Mouse (Mus musculus) heart, adult 11 months (tissue): ENCODE data around the gene Pxdn.
A peak's percentile ranks its signal among the peaks of the same experiment; 100 is the strongest.

Source experiments
- DNase-seq: peaks from one replicate; pipeline ENCODE4 v3.0.0; 2022

Pxdn gene

DNA sequence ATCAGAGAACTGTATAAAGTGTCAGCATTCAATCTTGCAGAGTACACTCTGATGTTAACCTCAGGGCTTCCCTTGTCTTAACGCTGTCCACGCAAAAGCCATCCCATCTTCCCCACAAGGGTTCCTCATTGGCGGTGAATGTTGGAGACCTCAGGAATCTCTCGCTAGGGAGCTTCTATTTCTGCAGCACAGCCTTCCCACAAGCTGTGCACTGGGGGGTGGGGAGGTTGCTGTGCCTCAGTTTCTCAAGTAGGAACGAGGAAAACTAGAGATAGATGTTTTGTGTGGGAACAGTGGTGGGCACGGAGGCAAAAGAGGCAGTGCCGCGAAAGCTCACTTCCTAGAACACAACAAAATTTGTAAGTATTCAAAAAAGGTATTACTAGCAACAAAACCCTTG is at the start of gene Pxdn:
Gene Pxdn (plus strand): TSS at position 301 of the 400 bp plus-strand sequence.
- DNase-seq: no peak

DNA sequence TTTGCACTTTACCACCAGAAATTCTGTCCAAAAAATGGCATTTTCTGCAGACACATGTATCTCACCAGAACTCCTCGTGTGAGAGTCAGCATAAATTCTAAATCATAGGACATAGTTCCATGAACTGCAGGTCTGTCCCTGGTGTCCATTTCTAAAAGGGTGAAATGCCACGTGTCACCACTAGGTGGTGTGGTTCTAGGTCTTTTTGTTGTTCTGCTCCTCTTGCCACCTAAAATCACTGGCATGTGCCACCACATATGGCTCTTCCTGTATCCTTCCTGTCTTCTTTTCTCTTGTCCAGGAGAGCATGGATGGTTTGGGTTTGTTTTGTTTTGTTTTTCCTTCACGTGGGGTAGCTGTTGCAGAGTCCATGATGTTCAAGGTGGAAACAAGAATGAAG is 42.7 kb upstream of the Pxdn start:
- no peak for DNase-seq

DNA sequence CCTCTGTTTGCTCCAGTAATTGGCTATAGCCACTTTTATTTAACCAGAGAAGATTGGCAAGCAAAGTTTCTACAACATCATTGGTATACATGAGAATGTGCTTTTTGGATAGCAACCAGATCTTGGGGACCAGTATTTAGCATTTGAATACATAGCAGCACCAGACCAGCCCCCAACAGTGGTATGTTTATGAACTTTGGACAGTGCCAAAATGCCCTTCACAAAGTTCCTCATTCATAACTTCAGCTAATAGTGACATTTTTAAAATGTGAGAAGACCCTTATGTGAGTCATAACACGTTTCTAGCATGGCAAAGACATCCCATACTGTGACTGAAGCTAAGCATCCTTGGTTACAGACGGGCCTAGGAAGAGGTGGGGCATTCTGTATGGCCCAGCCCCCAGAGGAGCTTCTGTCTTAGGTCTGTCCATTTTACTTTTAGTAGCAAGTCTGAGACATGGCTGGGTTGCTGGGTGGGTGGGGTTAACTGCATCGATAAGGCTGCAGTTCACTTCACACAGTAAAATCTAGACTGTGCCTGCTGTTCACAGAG is 39.8 kb upstream of the Pxdn start:
- no peak for DNase-seq

DNA sequence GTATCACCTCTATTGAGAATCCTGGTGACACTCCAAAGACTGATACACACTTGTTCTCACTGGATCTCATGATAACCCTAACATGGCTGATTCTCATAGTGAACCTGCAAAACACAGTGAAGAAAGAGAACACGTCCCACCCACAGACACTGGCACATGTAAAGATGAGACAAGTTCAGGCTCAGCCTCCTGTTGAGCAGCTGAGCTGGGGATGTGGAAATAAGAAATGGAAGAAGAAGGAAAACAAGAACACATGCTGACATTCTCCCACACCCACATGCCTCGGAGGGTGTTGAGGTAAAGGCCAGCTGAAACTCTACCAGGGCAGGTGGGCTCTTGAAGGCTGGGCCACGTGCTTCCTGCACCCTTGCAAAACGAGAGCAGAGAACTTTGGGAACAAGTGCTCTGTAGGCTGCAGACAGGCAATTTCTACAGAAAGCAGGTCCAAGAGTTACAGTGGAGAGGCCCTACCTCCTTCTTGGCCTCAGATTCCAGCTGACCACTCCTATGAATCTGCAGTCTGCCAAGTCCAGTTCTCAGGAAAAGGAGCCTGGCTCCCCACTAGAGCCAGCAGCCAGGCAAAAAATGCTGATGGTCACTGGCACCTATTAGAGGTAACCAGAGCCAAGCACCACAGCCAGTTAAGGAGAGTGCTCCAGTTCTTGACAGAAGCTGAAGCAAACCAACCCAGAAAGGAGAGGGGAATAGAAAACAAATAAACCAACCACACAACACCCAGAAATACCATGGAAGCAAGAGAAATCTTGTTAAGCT is 33.1 kb upstream of the Pxdn start:
- DNase-seq: peak; percentile 90

DNA sequence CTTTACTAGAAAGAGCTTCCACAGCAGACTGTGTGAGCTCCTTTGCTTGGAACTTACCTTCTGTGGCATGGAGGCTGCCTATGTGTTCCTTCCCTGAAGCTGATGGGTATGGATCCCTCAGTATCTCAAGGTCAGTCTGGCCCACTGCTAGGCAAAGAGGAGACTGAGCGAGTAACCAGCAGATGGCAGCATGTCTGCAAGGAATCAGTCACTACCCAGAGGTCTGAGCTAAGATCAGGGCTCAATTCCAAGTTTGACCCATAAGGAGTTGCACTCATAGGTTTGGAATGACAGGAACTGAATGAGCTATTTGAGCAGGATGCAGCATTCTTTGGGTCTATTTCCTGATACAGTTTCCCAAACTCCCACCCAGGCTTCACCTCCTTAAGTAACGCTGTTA is 30.4 kb upstream of the Pxdn start:
- peak; percentile 97 for DNase-seq

DNA sequence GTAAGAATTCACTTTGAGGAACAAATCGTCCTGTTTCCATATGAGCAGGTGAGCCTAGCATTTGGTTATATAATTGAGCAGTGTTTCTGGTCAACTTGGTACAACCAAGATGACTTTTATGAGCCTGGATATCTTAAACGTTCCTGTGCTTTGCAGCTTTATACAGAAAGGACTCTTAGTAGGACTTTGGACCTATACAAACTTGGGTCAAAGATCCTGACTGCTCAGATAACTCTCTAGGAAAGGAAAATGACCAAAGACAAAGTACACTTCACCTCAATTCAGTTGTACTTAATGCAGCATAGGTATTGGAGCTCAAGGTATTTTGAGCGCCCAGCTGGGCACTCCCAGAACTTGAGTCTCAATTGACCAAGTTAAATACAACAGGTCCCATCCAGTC is 21.3 kb upstream of the Pxdn start:
- no peak for DNase-seq

DNA sequence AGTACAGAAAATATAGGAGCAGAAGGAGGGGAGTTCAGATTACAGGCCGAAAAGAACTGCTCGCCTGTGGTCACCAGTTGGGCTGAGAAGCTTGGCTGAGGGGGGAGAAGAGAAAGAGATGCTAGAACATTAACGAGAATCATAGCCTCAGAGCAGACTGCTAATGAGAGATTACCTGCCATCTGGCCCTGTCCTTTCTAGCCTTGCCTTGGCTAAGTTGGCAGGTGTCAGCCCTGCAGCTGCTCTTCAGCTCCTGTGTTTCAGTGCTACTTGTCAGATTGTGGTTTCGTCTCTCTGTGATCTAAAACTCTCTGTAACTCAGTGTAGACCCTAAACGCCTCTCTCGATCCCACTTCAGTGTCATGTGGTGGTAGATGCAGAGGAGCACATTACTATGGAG is 20.6 kb upstream of the Pxdn start:
- DNase-seq: no peak

DNA sequence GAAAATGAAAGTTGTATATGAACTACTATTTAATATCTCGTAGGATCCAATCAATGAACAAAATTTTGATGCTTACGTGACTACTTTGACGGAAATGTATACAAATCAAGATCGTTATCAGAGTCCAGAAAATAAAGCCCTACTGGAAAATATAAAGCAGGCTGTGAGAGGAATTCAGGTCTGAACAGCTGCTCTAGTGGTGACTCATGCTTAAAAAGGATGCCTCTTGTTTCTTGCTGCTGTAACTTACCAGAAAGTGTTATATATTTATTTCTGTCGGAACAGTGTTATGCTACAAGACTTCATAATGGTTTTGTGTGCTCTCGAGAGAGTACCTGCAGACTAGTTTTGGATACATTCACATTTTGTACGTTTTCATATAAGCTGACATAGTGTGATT is 17.1 kb upstream of the Pxdn start:
- DNase-seq: no peak

DNA sequence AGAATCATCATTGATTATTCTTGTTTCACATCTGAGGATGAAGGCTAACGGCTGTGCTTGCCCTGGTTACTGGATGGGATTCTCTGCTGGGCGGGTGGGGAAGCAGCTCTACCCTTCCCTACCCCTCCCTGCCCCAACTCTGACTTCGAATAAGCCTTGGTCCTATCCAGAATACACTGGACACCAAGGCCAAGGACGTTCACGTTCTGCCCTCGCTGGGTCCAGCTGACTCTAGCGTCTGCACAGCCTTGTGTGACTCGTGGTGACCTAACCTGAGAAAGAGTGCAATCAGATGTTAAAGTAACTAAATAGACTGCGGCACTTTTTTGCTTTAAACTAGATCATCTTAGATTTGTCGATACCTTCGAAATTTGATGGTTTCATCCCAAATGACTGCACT is 15.9 kb upstream of the Pxdn start:
- DNase-seq: no peak

DNA sequence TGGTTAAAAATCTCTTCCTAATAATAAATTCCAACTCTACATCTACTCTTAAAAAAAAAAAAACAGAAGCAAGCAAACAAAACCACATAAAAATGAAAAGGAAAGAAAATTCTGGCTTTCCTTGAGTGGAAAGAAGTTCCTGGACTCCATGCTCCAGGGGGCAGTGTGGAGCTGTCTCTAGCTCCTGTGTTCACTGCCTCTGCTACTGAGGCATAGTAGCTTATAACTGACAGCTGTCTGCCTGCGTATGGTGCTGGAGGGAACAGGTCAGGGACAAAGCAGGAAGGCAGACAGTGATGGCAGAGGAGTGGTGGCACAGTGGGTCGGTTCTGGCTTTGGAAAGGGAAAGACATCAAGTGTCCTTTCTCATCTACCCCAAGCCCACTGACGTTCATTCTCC is 10.5 kb upstream of the Pxdn start:
- DNase-seq: no peak

DNA sequence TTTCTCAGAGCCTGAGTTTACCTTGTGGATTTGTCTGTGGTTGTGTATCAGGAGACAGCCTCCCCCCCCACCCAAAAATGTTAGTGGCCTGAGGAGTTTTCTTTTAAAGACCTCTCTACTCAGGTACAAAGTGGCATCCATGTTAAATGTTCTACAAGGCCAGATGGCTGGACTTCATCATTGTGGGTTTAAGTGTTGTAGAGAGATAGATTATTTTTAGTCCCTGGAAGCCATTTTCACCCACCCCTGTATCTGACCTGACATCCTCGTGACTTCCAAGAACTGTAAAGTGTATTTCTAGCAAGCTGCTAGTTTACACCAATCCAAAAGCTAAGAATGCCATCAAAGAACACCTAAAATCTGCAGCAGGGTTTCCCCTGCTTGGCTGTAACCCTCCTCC is 6.8 kb upstream of the Pxdn start:
- no peak for DNase-seq

DNA sequence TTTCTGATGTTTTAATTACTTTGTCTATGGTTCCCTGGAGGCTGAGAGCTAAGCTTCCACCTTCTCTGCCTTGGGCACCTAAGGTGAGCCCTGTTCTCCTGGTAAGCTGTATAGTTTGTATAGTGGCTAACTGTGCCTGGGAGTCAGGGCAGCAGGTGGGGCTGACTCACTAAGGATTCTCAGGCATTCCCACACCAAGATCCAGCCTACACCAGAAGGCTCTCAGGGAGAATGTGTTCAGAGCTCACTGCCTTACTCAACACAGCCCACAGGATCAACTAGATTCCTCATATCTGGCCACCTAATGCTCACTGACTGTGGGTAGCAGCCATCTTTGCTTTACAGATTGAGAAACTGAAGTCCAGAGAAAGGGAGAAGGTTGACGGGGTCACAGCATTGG is 4.5 kb upstream of the Pxdn start:
- no peak for DNase-seq

DNA sequence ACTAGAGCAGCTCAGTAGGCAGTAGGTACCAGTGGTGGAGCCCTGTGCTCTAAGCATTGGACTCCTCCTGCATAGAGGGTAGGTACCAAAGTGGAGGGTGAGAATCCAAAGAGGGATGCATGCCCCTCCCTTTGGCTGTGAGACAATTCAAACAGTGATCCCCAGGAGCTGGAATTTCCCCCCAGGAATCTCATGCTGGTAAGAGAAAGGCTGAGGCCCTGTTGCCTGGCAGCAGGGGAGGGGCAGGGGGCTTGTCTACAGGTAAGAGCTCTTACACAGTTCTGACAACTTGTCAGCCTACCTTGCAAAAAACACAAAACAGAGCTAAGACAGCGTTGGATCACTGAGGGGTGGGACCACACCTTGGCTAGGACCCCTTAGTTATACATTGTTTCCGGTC is 3.9 kb upstream of the Pxdn start:
- DNase-seq: no peak

DNA sequence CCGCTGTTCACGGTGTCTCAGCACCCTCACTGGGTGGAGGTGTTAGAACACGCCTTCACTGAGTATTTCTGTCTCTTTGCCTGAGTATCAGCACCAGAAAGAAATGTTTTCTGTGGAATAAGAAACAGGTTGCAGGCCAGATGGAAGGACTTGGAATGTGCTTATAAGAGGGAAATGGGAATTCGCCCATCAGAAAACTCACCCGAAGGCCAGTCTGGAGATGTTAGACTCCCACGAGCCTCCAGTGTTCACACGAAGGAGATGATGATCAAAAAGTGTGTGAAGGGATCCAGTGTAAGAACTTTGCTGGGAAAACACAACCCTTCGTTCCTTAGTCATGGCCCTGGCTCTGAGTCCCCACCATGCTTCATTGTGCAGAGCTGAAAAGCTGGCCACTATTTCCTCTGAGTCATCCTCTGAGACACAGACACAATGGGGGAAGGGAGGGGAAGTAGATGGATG is 3.3 kb upstream of the Pxdn start:
- peak; percentile 96 for DNase-seq

DNA sequence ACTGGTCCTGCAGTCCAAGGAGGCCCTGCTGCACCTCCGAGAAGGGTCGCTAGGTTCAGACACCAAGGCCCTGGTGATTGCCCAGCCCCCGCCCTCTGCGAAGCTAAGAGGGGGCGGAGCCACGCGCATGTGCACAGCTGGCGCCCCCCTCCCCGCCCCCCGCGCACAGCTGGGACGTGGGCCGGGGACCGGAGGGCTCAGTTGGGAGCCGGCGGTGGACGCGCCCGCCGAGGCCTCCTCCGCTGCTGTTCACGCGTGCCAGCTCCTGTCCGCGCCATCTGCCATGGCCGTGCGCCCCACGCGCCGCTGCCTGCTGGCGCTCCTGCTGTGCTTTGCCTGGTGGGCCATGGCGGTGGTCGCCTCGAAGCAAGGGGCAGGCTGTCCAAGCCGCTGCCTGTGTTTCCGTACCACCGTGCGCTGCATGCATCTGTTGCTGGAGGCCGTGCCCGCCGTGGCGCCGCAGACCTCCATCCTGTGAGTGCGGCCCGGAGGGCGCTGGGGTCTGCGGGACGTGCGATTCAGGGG is 505 bp downstream of the Pxdn start:
- peak; percentile 98 for DNase-seq

DNA sequence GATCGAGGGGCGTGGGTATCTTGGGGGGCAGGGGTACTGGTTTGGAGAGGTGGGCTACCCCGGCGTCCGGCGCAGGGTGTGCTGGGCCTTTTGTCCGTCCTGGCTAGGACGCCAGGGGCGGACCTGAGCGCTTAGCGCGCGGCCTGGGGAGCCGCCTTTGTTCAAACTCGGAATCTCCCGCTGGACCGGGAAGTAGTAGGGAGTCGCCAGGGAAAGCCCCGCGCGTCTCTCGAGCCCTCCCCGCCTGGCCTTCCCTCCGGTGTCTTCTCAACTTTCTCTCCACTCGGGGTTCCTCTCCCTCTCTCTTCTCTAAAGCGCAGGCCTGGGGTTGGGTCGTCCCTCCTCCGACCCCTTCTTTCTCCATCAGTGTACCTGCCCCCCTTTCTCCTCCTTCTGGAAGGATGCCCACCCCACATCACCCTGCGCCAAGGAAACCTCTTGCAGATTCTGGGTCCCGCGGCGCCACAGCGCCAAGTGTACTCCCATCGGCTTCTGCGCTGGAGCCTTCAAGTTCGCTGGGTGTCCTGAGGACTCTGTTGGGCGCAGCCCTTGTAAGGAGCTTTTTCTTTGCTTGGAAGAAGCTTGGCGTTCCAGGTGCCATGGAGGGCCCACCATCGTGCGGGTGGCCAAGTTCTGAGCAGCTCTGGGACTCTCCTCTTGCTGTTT is 1.1 kb downstream of the Pxdn start:
- peak; percentile 98 for DNase-seq

DNA sequence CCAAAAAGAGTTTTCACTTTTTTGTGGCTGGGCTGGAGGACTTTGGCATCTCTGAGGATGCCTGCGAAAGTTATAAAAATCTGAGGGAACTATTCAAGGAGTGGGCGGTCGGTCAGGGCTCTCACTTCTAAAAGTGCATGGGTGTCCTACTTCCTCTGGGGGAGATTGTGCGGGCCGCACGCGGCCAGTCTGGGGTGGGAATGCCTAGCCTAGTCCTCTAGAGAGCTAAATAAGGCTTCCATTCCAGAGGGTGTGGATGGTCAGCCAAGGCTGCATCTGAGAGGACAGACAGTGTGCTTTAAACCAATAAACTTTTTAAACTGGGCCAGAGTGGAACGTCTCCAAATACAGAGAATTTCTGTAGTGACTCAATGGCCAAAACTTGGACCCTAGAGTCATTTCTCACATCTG is 1.9 kb downstream of the Pxdn start:
- peak; percentile 98 for DNase-seq

DNA sequence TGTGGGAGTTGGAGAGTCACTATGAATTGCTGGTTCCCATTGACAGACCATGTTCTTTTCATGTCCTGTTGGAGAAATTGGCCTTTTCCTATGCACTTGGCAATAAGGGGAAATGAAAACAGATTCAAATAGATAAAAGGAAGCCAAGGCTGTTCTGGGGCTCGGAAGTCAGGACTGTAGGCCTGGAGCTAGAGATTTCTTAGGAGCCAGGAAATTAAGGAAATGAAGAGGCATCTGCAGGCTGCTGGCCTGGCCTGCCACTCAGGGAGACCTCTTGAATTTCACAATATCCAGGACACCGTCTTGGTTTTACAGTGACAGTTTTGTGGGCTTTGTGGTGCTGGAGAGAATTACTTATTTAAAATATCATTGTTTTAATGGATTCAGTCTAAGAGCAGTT is 5.0 kb downstream of the Pxdn start:
- peak; percentile 95 for DNase-seq

DNA sequence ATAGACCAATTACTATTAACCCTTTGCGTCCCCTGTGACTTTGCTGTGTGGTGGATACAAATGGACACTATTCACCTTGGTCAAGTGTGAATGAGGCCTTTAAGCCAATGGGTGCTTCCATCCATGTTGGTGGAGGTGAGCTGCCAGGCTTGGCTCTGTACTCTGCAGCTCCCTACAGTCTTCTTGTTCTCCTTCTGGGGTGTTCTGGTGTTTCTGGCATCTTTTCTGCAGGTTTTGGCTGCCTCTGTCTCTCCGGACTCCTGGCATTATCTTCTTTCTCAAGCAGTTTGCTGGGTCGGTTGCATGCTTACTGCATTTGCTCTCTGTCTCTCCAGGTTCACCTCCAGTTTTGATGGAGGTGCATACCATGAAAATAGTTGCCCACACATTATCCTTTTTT is 7.2 kb downstream of the Pxdn start:
- peak; percentile 87 for DNase-seq

DNA sequence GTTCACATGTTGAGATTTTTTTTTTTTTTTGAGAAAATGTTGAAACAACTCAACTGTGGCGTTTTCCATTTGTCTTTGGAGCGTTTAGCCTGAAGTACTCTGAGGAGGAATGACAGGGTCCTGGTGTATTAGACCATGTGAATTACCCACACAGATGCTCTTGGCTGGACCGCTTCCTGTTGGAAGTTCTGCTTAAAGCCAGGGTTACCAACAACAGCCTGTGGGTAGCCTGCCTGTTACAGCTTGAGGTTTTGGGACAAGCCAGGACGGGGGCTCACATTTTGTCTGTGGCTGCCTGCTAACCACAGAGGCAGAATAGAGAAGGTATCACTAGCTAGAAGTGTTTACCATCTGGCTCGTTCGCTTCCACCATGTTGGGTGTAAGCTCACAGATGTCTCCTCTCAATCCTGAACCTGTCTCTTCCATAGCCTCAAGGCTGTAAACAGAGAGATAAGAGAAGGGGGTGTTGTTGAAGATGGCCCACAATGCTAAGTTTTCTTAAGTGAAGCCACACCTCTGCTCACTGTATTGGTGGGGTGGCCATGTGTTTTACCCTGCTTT is 7.9 kb downstream of the Pxdn start:
- peak; percentile 85 for DNase-seq

DNA sequence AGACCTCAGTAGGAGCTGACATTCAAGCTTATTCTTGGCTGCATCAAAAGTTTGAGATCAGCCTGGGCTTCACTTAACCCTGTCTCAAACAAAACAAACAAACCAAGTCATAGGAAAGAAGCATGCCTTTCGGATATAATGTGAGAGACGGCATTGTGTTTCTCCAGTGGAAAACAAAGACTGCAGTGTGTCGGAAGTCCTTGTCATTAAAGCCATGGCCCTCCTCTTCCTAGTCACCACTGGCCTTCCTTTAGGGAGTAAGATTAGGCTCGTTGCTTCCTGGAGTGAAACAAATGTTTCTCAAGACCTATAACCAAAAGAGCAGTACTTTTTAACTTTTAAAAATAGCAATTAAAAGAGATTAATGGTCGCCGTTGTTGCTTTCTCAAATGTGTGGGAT is 13.6 kb downstream of the Pxdn start:
- peak; percentile 97 for DNase-seq

DNA sequence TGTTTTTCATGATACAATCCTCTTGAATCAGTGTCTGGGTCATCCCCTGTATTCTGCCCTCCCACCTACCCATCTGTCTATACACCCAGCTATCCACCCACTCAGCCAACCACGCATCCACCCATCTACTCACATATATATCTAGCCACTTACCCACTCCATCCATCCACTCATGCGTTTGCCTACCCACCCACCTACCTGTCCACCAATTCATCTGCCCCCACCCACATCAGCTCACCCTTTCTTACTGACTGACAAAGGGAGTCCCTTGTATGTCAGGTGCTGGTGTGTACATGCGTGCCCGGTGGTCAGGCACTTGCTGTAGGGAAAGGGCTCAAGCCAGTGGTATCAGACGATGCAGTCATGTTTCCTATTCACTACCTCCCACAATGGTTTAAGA is 14.1 kb downstream of the Pxdn start:
- DNase-seq: peak; percentile 91

DNA sequence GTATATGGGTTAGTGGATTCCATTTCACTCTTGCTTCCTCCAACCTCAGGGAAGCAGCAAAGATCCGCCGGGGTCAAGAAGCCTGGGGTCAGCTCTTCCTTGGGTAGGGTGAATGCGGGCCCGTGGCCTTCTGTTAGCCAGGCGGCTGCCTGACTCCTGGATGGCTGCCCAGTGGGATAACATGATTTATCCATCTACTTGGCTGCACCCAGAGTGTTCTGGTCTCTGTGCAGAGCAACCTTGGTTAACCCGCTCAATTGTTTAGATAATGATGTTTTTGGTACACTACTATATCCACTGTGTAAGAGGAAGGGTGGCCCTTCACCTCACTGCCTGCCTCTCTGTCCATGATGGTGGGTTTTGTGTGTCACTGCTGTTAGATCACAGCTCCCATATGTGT is 14.7 kb downstream of the Pxdn start:
- DNase-seq: peak; percentile 98

DNA sequence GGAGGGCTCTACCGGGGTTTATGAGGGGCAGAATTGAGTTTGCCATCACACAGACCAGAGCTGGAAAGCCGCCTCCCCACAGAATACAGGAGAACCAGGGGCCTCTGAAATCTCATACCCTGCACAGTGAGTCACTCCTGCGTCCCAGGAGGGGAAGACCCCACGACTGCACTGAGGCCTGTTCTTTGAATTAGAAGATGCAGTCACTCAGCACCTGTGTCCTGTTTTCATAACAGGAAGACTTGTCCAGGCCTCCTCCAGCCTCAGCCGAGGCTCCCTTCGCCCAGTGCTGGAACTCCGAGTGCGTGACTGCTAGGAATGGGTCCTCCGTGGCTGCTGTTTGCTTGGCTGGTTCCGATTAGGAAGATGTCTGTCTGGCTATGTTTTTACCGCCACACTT is 16.6 kb downstream of the Pxdn start:
- peak; percentile 97 for DNase-seq
